Mouse (Mus musculus) G1E-ER4 (cell line): ENCODE data around the gene A26c2. TPM values are rescaled to one million over a fixed set of nuclear protein-coding genes. Genes with fewer than 3 reads are reported as not detected.

Source experiments
- GATA1 ChIP-seq: IDR thresholded peaks from one replicate; pipeline ENCODE4 v1.8.0; 2012; ENCODE audit warnings: low read length, inconsistent platforms
- polyA plus RNA-seq: library from polyadenylated mRNA; stranded (reverse); fragments of >175 nt; gene quantifications from 2 replicates; pipeline ENCODE4 v1.2.3, GENCODE M21; 2012

A26c2 gene
- not detected in 2 replicates for polyA plus RNA-seq

DNA sequence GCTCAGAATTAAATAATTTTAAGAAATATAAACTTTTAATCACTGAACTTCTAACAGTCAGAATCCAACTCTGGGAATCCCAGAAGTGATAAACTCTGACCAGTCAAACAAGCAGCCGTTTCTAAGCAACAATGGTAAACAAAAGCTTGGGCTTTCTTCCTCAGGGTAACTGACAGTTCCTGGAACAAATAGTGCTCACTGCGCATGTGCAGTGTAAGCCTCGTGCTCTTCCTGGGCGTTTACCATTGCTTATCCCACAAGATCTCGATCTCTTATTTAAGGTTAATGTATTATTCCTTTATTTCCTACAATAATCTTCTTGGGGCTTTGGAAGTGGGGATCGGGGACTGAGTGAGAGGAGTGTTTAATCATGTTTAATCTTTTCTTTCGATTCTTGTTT lies at the start of gene A26c2:
A26c2 (minus strand) TSS at position 101 of the 400 bp plus-strand sequence.
- TF ChIP-seq GATA1 = no peak

DNA sequence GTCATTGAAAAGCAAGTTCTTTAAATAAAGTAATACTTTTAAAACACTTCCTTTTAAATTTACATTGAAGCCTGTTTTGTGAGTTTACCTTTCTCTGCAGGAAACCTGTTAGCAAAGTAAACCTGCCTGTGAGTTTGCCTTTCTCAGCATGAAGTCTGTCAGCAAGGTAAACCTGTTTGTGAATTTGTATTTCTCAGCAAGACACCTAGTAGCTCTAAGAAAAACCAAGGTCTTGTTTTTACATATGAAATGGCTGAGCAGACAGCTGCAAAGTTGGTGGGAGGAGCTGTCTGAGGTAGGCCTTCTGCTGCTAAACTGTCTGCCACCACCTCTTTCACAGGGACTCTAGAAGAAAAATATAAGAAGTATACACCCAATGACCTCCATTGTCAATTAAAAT lies 28.0 kb upstream of the A26c2 start:
- no peak for TF ChIP-seq GATA1
